Mouse (Mus musculus) lung, embryonic 16.5 days (tissue): ENCODE results near the gene Ptx4. TPM values are rescaled to one million over a fixed set of nuclear protein-coding genes. Genes with fewer than 3 reads are reported as not detected.

Source experiments
- ATAC-seq: fragments of 200-750 bp; cut with Nextera tagmentation; 2 replicates; pipeline ENCODE4 v1.8.0; 2017; ENCODE audit warnings: low read depth, mild to moderate bottlenecking, moderate library complexity
- H3K27ac ChIP-seq: fragments of 300-500 bp; sonication (generic); 2 replicates; pipeline ENCODE4 v1.5.1; 2014; ENCODE audit warnings: mild to moderate bottlenecking, control low read depth, low read length
- H3K27me3 ChIP-seq: fragments of 300-500 bp; sonication (generic); 2 replicates; pipeline ENCODE4 v1.6.1; 2014; ENCODE audit warnings: low read depth, low read length, mixed read lengths; ENCODE audit not compliant: control insufficient read depth, insufficient read depth
- H3K36me3 ChIP-seq: fragments of 300-500 bp; sonication (generic); 2 replicates; pipeline ENCODE4 v1.6.1; 2014; ENCODE audit warnings: low read length; ENCODE audit not compliant: control insufficient read depth, insufficient read depth
- H3K4me1 ChIP-seq: fragments of 300-500 bp; sonication (generic); replicated peaks from 2 replicates; pipeline ENCODE4 v1.6.1; 2014; ENCODE audit warnings: low read length, mixed read lengths; ENCODE audit not compliant: control insufficient read depth, insufficient read depth
- H3K4me2 ChIP-seq: fragments of 300-500 bp; sonication (generic); 2 replicates; pipeline ENCODE4 v1.6.1; 2014; ENCODE audit warnings: low read depth, low read length, control low read depth
- H3K4me3 ChIP-seq: fragments of 300-500 bp; sonication (generic); 2 replicates; pipeline ENCODE4 v1.5.1; 2014; ENCODE audit warnings: mild to moderate bottlenecking, low read length, control low read depth
- H3K9ac ChIP-seq: fragments of 300-500 bp; sonication (generic); 2 replicates; pipeline ENCODE4 v1.6.1; 2014; ENCODE audit warnings: low read length, control low read depth
- H3K9me3 ChIP-seq: fragments of 300-500 bp; sonication (generic); 2 replicates; pipeline ENCODE4 v1.6.1; 2016; ENCODE audit warnings: low read length; ENCODE audit not compliant: control insufficient read depth
- WGBS: fragments of 180-500 bp; shearing (Covaris S2); extraction: QIAGEN DNeasy Blood & Tissue Kit; methylation state at CpG from one replicate; pipeline ENCODE4 v1.1.7; 2014; 5-methylcytosine and 5-hydroxymethylcytosine counted together
- polyA plus RNA-seq: library from polyadenylated mRNA; unstranded; fragments of >200 nt; fragmentation: Nextera tagmentation; extraction: Ambion mirVana; gene quantifications from 2 replicates; pipeline ENCODE4 v1.2.1, GENCODE M21; 2015

Ptx4 gene
- polyA plus RNA-seq, 1 experiment from 2014 or later, result not detected

DNA sequence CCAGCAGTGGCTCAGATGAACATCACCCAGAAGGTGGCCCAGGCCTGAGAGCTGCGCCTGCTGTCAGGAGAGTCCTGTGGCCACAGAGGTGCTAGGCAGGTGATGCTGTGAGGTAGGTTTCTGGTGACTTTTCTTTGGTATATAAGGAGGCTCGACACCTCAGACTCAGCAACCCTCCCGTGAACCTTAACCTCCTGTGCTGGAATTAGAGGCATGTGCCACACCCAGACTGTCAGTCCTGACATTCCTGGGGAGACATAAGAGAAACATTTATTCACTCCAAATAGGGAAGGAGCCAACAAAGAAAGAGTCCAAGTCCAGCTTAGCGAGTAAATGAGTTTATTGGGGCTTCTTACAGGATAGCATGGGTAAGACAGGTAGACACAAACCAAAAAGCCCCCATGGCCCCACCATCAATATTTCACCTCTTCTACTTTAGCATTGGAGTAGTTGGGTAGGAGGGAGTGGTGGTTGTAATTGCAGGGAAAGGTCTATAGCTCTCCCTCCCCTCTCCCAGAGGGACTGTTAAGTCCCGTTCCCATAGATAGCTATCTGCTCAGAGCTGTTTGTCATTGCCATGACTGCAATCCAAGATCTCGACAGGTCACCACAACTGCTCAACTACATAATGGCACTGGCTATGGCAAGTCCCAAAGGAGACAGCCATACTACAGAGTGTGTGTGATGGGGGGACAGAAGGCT, 45.6 kb downstream of the Ptx4 start:
- no peak overlapping the region for H3K9ac ChIP-seq
- ATAC-seq, result no peak
- no peaks in the 10 kb centered on the region for H3K27me3 ChIP-seq
- H3K4me1 ChIP-seq, result peaks cover 2% of the 10 kb centered on the region; the same call in 1 of the 2 replicates
- H3K27ac ChIP-seq, result no peak overlapping the region
- H3K9me3 ChIP-seq, result no peaks in the 10 kb centered on the region
- H3K4me2 ChIP-seq, result no peak overlapping the region
- 43% methylated on average over 6 of the region's 6 CpGs for WGBS
- no peaks in the 10 kb centered on the region for H3K36me3 ChIP-seq
- no peak overlapping the region for H3K4me3 ChIP-seq

DNA sequence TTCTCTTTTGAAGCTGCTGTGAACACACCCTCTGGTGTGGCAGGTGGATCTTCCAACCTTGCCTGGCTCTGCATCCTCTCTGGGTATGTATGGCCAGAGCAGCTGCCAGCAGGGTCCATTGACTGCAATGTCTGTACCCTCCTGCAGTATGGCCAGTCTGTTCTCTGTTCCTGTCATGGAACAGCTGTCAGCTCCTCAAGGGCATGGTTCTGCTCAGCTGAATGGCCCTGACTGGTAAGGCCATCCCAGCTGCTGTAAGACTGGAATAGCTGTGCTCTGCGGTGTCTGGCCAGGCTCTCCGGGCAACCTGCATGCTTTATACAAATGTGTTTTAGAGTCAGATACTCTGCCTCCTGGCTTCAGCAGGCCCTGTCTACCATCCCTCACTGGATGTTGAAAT, 49.1 kb downstream of the Ptx4 start:
- no peak overlapping the region for H3K9ac ChIP-seq
- ATAC-seq, result no peak
- no peaks in the 10 kb centered on the region for H3K9me3 ChIP-seq
- no peak overlapping the region for H3K4me3 ChIP-seq
- H3K4me2 ChIP-seq, result no peak overlapping the region
- WGBS, result 91% methylated on average over 2 of the region's 2 CpGs
- peaks cover 2% of the 10 kb centered on the region; the same call in 1 of the 2 replicates for H3K4me1 ChIP-seq
- no peak overlapping the region for H3K27ac ChIP-seq
- H3K27me3 ChIP-seq, result no peaks in the 10 kb centered on the region
- H3K36me3 ChIP-seq, result no peaks in the 10 kb centered on the region

DNA sequence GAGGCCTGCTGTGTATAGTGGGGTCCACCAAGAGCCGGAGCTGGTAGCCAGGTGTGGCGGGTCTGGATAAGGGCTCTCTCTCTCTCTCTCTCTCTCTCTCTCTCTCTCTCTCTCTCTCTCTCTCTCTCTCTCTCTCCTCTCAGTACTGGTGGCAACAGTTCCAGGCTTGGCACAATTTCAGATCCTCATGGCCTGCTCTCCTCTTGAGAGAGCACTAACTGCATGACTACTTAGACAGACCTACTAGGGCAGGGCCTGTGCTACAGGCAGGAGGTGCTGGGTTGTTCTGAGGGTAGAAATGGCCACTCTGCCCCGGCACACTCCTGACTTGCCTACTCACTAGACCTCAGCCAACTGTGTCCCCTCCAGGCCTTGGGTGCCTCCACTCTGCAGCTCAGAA, 52.0 kb downstream of the Ptx4 start:
- H3K36me3 ChIP-seq, result no peaks in the 10 kb centered on the region
- peak overlapping the region; percentile 6; the same call in 1 of the 2 replicates for H3K4me2 ChIP-seq
- peak overlapping the region; percentile 47 for H3K27ac ChIP-seq
- H3K4me1 ChIP-seq, result peaks cover 14% of the 10 kb centered on the region; the same call in 1 of the 2 replicates
- ATAC-seq, result no peak
- 76% methylated on average over 3 of the region's 3 CpGs for WGBS
- no peaks in the 10 kb centered on the region for H3K27me3 ChIP-seq
- H3K9ac ChIP-seq, result no peak overlapping the region; the same call in 1 of the 2 replicates
- H3K9me3 ChIP-seq, result no peaks in the 10 kb centered on the region
- no peak overlapping the region for H3K4me3 ChIP-seq

Other genes starting within 250 kb of the Ptx4 start
- 48.5 and 55.0 TPM in 2 replicates for gene Nubp2, start 234.4 kb upstream of the Ptx4 start, polyA plus RNA-seq
- gene Spsb3, start 234.1 kb upstream of the Ptx4 start, polyA plus RNA-seq, result 41.1 and 43.3 TPM in 2 replicates
- 28.4 and 29.1 TPM in 2 replicates for gene Eme2, start 225.7 kb upstream of the Ptx4 start, polyA plus RNA-seq
- 82.8 and 89.0 TPM in 2 replicates for gene Mrps34, start 225.6 kb upstream of the Ptx4 start, polyA plus RNA-seq
- 74.7 and 74.9 TPM in 2 replicates for gene Nme3, start 224.3 kb upstream of the Ptx4 start, polyA plus RNA-seq
- gene Mapk8ip3, start 183.8 kb upstream of the Ptx4 start, polyA plus RNA-seq, result 25.6 and 28.9 TPM in 2 replicates
- gene Jpt2, start 160.1 kb upstream of the Ptx4 start, polyA plus RNA-seq, result 141 and 148 TPM in 2 replicates
- gene Cramp1l, start 105.0 kb upstream of the Ptx4 start, polyA plus RNA-seq, result 5.0 and 5.7 TPM in 2 replicates
- gene Ift140, start 104.7 kb upstream of the Ptx4 start, polyA plus RNA-seq, result 16.8 and 17.1 TPM in 2 replicates
- gene Tmem204, start 37.2 kb upstream of the Ptx4 start, polyA plus RNA-seq, result 108 and 122 TPM in 2 replicates
- gene Telo2, start 4.8 kb upstream of the Ptx4 start, polyA plus RNA-seq, result 42.4 and 49.6 TPM in 2 replicates
- gene Clcn7, start 12.6 kb downstream of the Ptx4 start, polyA plus RNA-seq, result 22.1 and 22.5 TPM in 2 replicates
- gene Ccdc154, start 41.7 kb downstream of the Ptx4 start, polyA plus RNA-seq, result 0.73 and 1.1 TPM in 2 replicates
- gene Gm38655, start 54.7 kb downstream of the Ptx4 start, polyA plus RNA-seq, result 11.5 and 13.1 TPM in 2 replicates
- 28.9 and 30.9 TPM in 2 replicates for gene BC003965, start 63.8 kb downstream of the Ptx4 start, polyA plus RNA-seq
- 10.7 and 10.8 TPM in 2 replicates for gene Unkl, start 67.6 kb downstream of the Ptx4 start, polyA plus RNA-seq
- 48.3 and 51.2 TPM in 2 replicates for gene Gnptg, start 119.4 kb downstream of the Ptx4 start, polyA plus RNA-seq
- gene Tsr3, start 119.4 kb downstream of the Ptx4 start, polyA plus RNA-seq, result 43.4 and 43.6 TPM in 2 replicates
- 1.3 and 1.6 TPM in 2 replicates for gene Baiap3, start 135.6 kb downstream of the Ptx4 start, polyA plus RNA-seq
- 625 and 662 TPM in 2 replicates for gene Ube2i, start 153.9 kb downstream of the Ptx4 start, polyA plus RNA-seq
- gene Prss34, start 177.6 kb downstream of the Ptx4 start, polyA plus RNA-seq, result 0.80 and 0.82 TPM in 2 replicates
- gene Prss28, start 187.9 kb downstream of the Ptx4 start, polyA plus RNA-seq, result not detected in 2 replicates
- not detected in 2 replicates for gene Prss29, start 197.9 kb downstream of the Ptx4 start, polyA plus RNA-seq
- gene Tpsab1, start 224.8 kb downstream of the Ptx4 start, polyA plus RNA-seq, result 0.26 and 0.54 TPM in 2 replicates
- 6.1 and 11.1 TPM in 2 replicates for gene Tpsb2, start 245.5 kb downstream of the Ptx4 start, polyA plus RNA-seq
- gene Tpsg1, start 248.5 kb downstream of the Ptx4 start, polyA plus RNA-seq, result 0.31 and 0.43 TPM in 2 replicates